Mouse (Mus musculus) right cerebral cortex, adult 2 months (tissue): ENCODE results near the gene Kbtbd6.

Experiments used
- DNase-seq, 2 experiments: peaks; one replicate each; pipeline ENCODE4 v3.0.0; 2021 to 2022; ENCODE audit warnings: low spot score in 2 of 2

Gene Kbtbd6

GRCm38 (mm10) chr14:79481339-79482151 lies 29.9 kb downstream of the Kbtbd6 start, which contains the start of gene Wbp4:
Wbp4 (minus strand) TSS chr14:79481520.
- peak; percentile 97 to 98 for DNase-seq

DNA sequence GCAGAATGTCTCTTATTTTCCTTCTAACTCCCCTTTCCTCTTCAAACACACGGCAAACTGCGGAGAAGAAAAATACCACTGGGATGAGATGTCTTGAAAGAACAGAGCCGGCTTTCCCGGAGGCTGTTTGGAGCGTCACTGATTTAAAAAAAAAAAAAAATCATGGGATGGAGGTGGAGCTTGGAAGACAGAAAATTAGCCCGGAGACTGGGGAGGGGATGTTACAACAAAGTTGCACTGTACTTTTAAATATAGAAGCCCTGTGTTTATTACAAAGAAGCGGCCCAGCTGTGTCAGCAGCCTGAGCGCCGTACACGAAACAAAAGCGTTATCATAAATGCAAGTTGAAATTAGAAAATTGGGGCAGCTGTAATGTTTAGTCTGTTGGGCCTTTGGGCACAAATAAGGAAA lies 30.6 kb downstream of the Kbtbd6 start:
- DNase-seq, result peak; percentile 39 to 53

DNA sequence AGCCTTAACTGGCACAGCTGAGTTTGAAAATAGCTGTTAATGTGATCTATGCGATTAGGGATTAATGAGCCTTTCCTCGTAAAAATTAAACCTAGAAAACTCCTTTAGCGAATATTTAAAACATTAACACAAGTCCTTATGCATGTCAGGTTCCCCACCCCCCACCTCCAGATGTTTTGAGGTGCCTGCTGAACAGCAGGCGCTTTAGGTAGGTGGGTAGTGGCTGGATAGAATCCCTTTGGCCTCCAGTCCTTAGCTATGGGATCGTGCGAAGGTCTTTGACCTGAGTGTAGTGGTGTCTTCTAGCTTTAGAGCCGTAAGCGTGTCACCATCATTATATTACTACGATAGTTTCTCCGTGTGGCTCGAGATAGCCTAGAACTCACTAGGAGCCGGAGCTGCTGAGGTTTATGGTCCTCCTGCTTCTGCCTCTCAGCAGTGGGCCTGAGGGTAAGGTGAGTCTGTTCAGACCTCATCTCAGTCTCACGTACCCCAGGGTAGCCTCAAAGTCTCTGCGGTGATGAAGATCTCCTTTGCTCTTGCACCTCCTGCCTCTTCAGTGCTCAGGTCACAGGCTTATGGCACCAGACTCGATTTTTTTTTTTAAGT lies 31.2 kb downstream of the Kbtbd6 start:
- no peak for DNase-seq

DNA sequence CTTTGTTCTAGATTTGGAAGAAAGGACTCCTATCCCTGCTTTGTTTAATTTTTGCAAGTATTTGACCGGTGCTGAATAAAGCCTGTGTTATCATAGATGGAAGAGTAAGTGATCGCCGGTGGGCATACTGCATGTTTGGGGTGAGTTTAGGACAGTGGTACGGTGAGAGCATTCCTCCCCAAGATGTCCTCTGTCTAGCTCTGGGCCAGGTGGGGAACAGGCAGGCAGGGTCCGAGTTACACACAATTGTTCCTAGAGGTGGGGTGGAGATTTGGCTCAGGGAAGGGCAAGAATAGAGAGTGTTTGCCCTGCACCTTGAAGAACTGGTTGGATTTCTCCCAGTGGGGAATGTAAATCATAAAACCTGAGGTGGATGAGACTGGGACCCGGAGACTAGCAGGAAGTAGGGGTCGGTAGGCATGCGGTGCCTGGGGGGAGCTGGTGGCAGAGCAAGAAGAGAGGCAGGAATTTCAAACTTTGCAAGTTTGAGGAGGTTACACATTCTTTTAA lies 32.0 kb downstream of the Kbtbd6 start:
- no peak for DNase-seq

DNA sequence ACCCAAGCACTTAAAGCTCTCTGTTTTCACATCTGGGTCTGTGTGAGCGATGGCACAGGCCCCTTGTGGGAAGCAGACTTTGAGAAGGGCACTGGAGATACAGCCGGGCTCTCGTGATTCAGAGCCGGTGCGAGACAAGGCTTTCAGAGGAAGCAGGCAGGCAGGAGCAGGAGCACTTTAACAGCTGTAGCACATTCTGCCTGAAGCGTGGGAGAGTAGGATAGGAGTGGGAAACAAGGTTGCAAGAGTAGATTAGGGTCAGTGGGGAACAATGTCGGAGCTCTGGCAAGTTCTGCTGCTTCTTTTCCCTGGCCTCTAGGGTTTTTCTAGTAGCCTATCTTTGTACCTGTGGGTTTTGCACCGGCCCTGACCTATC lies 35.0 kb downstream of the Kbtbd6 start:
- DNase-seq, result no peak

DNA sequence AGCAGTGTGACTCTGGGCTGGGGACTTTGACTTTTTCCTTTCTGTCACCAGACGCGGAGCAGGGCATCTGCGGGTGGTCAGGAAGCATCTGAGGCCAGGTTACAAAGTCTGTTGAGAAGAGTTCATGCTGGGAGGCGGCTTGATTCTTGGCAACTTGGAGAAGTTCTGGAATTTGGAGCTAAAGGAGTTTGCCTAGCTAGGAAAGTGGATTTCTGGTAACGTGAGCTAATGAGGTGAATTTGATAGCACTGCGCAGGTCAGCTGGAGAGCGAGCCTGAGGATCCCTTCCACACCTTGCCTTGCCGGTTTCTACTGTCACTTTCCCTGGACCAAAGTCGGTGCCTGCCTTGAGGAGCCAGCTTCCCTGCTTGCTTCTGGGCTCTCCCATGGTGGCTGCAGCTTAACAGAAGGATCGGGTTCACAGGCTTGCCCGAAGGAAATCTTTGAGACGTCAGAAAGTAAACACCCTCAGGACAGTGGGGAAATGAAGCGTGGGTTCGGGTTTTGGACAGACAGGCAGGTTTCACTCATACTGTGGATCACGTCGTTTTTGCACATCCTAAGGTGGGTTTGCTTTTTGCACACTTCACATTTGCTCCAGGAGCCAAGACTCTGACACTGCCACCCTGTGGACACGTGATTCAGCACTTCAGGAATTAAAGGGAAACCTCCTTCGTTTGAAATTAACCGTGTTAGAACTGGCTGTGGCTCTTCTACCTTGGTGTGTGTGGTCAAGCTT lies 35.5 kb downstream of the Kbtbd6 start:
- peak; percentile 52 to 65 for DNase-seq

DNA sequence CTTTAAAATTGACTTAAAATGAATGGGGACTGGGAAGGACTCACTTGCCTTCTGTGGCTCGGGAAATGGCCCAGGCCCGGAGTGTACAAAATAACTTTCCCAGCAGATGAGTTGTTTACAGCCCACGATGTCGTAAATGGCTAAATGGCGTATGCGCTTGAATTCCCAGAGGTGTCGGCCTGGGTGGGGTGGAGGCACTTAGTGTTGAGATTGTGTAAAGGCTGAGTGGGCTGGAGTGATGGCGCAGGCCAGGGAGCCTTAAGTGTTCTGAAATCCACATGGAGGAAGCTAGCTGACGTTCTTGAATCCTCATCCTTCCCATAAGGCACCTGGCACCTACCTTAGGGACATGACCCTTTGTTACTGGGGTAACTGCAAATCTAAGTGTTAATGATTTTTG lies 36.9 kb downstream of the Kbtbd6 start:
- DNase-seq, result no peak

GRCm38 (mm10) chr14:79489150-79489549 lies 37.5 kb downstream of the Kbtbd6 start:
- DNase-seq, result no peak

GRCm38 (mm10) chr14:79490246-79490645 lies 38.6 kb downstream of the Kbtbd6 start:
- no peak for DNase-seq

DNA sequence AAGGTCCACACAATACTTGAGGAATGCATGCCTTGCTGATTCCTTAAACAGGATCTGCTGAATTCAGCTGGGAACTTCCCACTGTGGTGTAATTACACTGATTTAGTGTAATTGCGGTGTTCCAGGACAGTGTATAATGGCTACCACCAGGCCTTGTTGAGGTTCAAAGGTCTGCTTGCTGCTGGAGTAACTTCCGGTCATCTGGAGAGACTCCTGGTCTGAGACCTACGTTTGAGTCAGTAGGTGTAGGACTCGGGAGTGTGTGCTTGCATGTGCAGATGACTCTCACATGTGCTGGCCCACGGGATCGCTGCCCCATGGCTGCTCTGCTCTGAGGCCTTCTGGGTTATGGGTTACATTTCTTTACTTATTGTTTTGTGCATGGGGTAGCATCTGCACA lies 42.7 kb downstream of the Kbtbd6 start:
- no peak for DNase-seq

DNA sequence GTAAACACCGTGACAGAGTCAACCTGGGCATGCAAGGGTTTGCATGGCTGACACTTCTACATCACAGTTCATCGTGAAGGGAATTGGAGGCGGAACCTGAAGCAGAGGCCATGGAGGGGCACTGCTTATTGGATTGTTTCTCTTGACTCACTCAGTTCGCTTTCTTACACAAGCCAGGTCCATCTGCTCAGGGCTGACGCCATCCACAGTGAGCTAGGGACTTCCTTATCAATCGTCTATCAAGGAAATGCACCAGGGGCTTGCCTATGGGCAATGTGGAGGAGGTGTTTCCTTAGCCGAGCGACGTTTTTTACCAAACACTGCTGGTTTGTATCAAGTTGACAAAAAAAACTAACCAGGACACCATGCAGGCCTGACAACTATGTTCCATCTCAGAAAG lies 47.7 kb downstream of the Kbtbd6 start:
- no peak for DNase-seq

- DNase-seq, result no peak
Observed at GRCm38 (mm10) chr14:79500756-79501155, 49.1 kb downstream of the Kbtbd6 start.

DNA sequence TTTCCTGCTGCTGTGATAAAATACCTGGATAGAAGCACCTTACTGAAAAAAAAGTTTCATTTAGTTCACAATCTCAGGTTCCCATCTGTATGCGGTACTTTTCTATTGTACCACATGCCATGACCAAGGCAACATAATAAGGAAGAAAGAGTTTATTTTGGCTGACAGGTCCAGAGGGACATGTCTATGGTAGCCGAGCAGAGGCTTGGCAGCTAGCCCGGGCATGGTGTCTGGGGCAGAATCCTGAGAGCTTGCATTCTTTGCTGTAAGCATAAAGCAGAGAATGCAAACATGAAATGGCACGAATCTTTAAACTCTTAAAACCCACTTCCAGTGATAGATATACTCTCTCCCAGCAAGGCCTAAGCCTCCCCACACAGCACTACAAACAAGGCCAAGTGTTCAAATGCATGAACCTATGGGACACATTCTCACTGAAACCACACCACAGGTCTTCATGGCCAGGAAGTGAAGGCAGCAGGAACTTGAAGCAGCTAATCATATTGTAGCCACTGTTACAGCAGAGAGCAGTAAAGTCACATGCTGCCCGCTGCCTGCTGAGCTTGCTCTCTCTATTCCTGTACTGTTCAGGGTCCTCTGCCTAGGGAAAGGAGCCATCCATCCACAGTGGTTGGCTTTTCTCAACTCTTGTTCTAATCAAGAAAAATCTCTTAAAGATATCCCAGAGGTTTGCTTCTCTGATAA lies 51.9 kb downstream of the Kbtbd6 start:
- DNase-seq, result no peak
